Mouse (Mus musculus) lung, embryonic 14.5 days (tissue): ENCODE measurements around the gene 1700122O11Rik. TPM values are rescaled to one million over a fixed set of nuclear protein-coding genes. Genes with fewer than 3 reads are reported as not detected.

Experiments used
- ATAC-seq: fragments of 200-750 bp; cut with Nextera tagmentation; 2 replicates; pipeline ENCODE4 v1.8.0; 2017; ENCODE audit warnings: mild to moderate bottlenecking, moderate TSS enrichment, moderate library complexity; ENCODE audit not compliant: insufficient read depth
- DNase-seq: peaks from one replicate; pipeline ENCODE4 v3.0.0-alpha.2; 2015
- H3K27ac ChIP-seq: fragments of 300-500 bp; sonication (generic); 2 replicates; pipeline ENCODE4 v1.5.1; 2014; ENCODE audit warnings: low read depth, mild to moderate bottlenecking, moderate library complexity
- H3K27me3 ChIP-seq: fragments of 300-500 bp; sonication (generic); 2 replicates; pipeline ENCODE4 v1.6.1; 2014; ENCODE audit warnings: low read length, control low read depth; ENCODE audit not compliant: insufficient read depth
- H3K36me3 ChIP-seq: fragments of 300-500 bp; sonication (generic); 2 replicates; pipeline ENCODE4 v1.6.1; 2014; ENCODE audit warnings: control low read depth; ENCODE audit not compliant: insufficient read depth
- H3K4me1 ChIP-seq: fragments of 300-500 bp; sonication (generic); 2 replicates; pipeline ENCODE4 v1.6.1; 2014; ENCODE audit warnings: antibody characterized with exemption, control low read depth; ENCODE audit not compliant: insufficient read depth
- H3K4me2 ChIP-seq: fragments of 300-500 bp; sonication (generic); 2 replicates; pipeline ENCODE4 v1.6.1; 2014; ENCODE audit warnings: mild to moderate bottlenecking
- H3K4me3 ChIP-seq: fragments of 300-500 bp; sonication (generic); 2 replicates; pipeline ENCODE4 v1.5.1; 2014; ENCODE audit warnings: low read depth, low read length
- H3K9ac ChIP-seq: fragments of 300-500 bp; sonication (generic); 2 replicates; pipeline ENCODE4 v1.6.1; 2014
- H3K9me3 ChIP-seq: fragments of 300-500 bp; sonication (generic); 2 replicates; pipeline ENCODE4 v1.6.1; 2016; ENCODE audit warnings: low read depth, low read length, control low read depth
- CTCF ChIP-seq: IDR thresholded peaks from 2 replicates; pipeline ENCODE4 v1.5.1; 2016; ENCODE audit warnings: antibody characterized with exemption, low read depth
- WGBS: fragments of 180-500 bp; shearing (Covaris S2); extraction: QIAGEN DNeasy Blood & Tissue Kit; methylation state at CpG from one replicate; pipeline ENCODE4 v1.1.7; 2014; 5-methylcytosine and 5-hydroxymethylcytosine counted together
- polyA plus RNA-seq: library from polyadenylated mRNA; unstranded; fragments of >200 nt; fragmentation: Nextera tagmentation; extraction: Ambion mirVana; gene quantifications from 2 replicates; pipeline ENCODE4 v1.2.1, GENCODE M21; 2014

1700122O11Rik gene
- polyA plus RNA-seq, 1 experiment from 2014 or later = not detected

DNA sequence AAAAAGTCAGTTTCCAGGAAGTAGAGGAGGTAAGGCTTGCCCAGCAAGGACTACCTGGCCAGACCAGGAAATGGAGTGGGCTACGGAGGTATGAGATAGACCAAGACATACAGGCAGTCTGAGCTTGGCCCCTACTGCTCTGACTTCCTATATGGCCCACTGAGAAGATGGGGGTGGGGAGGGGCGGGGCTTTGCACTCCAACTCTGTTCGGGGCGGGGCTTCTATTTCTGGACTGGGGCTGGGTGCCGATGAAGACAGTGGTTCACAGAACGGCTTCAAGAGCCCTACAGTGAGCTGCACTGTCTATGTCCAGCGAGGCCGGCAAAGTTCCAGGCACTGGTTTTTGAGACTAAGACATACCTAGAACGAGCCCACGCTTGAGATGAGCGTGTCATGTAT, 27.8 kb downstream of the 1700122O11Rik start:
- 71% methylated on average over 11 of the region's 11 CpGs for WGBS
- Histone ChIP-seq H3K9me3 (no peaks in the 10 kb centered on the region), H3K4me2 (no peak overlapping the region), H3K36me3 (no peaks in the 10 kb centered on the region), H3K4me1 (peaks cover 6% of the 10 kb centered on the region; the same call in 1 of the 2 replicates), H3K4me3 (no peak overlapping the region), H3K27ac (no peak overlapping the region), H3K27me3 (no peaks in the 10 kb centered on the region), H3K9ac (no peak overlapping the region)
- ATAC-seq (no peak), DNase-seq (no peak)
- no peak for TF ChIP-seq CTCF

DNA sequence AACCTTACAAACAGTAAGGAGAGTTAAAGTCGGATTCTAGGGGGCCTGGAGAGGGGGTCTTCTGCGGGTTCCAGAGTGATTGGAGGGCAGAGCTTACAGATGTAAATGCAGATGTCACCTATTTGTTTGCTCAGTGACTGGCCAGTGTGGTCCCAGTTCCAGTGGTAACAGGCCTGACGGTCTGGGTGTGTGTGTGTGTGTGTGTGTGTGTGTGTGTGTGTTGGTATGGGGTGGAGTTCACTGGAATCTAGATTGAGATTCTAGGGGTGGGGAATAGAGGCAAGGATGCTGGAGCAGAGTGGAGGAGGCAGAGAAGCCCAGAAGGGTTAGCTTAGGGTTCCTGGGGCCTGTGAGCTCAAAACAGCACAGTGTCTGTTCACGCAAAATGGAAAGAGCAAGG, 32.3 kb downstream of the 1700122O11Rik start:
- Histone ChIP-seq H3K27ac (peak overlapping the region; percentile 37; the same call in 1 of the 2 replicates), H3K4me1 (peaks cover 22% of the 10 kb centered on the region), H3K27me3 (no peaks in the 10 kb centered on the region), H3K9me3 (no peaks in the 10 kb centered on the region), H3K4me2 (no peak overlapping the region), H3K9ac (no peak overlapping the region), H3K36me3 (no peaks in the 10 kb centered on the region), H3K4me3 (no peak overlapping the region)
- TF ChIP-seq CTCF = no peak
- ATAC-seq (no peak), DNase-seq (no peak)
- WGBS = 42% methylated on average over 4 of the region's 4 CpGs

DNA sequence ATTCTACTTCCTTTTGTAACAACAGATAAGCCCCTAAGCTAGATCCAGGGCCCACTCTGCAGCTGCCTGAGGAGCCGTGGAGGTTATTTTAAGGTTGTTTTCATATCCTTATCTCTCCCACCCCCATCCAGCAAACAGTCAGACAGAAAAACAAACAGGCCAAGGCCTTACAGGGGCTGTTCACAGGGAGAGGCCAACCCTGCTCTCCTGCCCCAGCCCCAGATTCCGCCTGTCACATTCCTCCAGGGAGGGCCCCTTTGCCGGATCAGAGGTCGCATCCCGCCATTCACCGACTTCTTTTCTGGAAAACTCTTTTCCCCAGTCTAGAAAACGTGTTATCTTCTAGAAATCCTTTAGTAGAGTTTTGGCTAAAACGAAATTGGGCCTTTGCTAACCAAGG, 33.0 kb downstream of the 1700122O11Rik start:
- Histone ChIP-seq H3K4me1 (peaks cover 20% of the 10 kb centered on the region), H3K9me3 (no peaks in the 10 kb centered on the region), H3K4me2 (no peak overlapping the region), H3K36me3 (no peaks in the 10 kb centered on the region), H3K27me3 (no peaks in the 10 kb centered on the region), H3K9ac (no peak overlapping the region), H3K27ac (peak overlapping the region; percentile 85), H3K4me3 (no peak overlapping the region)
- no peak for TF ChIP-seq CTCF
- DNase-seq = peak; percentile 60
- 15% methylated on average over 8 of the region's 8 CpGs for WGBS
- ATAC-seq = no peak

DNA sequence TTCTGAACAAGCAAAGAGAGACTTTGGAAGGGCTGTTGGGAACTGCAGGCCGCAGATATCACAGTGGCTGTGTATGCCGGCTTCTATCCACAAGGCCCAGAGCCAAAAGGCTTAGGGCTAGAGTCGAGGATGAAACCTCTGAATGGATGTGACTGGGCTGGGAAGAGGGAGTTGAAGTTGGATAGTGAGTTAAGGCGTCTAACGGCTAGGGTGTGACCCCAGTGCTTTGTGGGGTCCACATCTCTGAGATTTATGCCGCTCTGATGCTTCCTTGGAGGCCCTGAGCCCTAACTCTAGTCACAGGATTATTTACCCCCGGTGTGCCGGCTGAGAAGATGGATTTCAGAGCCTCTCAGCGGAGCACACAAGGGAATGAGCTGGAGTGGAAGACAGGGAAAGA, 33.5 kb downstream of the 1700122O11Rik start:
- WGBS = 30% methylated on average over 9 of the region's 9 CpGs
- Histone ChIP-seq H3K27me3 (no peaks in the 10 kb centered on the region), H3K4me3 (no peak overlapping the region), H3K9me3 (no peaks in the 10 kb centered on the region), H3K36me3 (no peaks in the 10 kb centered on the region), H3K4me1 (peaks cover 23% of the 10 kb centered on the region), H3K4me2 (no peak overlapping the region), H3K27ac (peak overlapping the region; percentile 85), H3K9ac (no peak overlapping the region)
- no peak for TF ChIP-seq CTCF
- DNase-seq (peak; percentile 7), ATAC-seq (no peak)

DNA sequence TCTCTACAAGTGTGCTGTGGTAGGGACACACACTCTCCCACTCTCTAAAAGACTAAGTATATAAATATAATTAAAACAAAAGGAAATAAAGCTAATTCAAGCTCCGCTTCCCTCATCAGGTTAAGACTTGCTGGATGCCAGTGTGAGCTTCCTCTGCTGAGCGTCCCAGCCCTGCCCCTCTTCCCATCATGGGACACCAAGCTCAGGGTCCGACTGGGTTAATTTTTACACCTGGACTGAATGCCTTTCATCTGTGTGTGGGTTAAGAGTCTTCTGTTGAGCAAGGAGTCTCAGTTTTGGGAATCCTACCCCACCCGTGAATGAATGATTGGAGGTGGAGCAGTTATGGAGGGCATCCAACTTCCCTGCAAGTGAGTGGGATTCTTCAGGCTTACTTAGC, 35.6 kb downstream of the 1700122O11Rik start:
- peak overlapping the region; percentile 89 for H3K27ac ChIP-seq
- WGBS = 56% methylated on average over 4 of the region's 4 CpGs
- H3K4me2 ChIP-seq = peak overlapping the region; percentile 67
- H3K9me3 ChIP-seq = no peaks in the 10 kb centered on the region
- H3K4me1 ChIP-seq = peaks cover 30% of the 10 kb centered on the region
- DNase-seq (no peak), ATAC-seq (no peak)
- TF ChIP-seq CTCF = no peak
- H3K9ac ChIP-seq = peak overlapping the region; percentile 20; the same call in 1 of the 2 replicates
- no peaks in the 10 kb centered on the region for H3K36me3 ChIP-seq
- H3K4me3 ChIP-seq = peak overlapping the region; percentile 32; the same call in 1 of the 2 replicates
- H3K27me3 ChIP-seq = no peaks in the 10 kb centered on the region

DNA sequence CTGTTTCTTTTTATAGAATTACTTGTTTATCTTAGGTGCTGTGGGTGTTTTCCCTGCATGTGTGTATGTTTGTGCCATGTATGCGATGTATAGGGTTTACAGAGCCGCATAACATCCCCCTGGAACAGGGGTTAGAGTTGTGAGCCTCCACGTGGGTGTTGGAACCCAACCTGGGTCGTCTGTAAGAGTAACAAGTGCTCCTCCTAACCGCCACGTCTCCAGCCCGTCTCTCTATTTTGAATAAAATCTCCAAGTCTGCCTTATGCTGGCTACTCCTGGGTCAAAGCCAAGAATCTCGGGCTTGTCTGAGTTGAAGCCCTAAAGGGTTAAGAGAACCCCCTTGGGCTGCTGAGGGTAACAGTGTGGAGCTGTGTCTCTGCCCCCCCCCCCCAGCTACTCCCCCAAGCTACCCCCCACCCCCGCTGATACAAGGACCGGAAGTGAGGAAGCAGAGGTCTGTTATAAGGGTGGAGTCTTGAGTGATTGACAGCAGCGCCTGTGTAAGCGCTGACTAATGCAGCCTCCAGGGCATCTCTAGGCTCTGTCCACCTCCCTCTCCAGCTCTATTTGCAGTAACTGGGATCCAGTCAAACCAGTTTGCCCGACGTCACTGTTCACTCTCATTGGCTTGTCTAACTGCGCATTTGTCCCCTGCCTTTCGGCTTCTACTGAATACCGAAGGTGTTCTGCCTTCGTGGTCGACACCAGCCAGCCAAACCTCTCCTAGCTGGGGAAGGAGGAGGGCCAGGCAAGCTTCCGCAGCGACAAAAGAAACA, 36.3 kb downstream of the 1700122O11Rik start:
- 3% methylated on average over 21 of the region's 21 CpGs for WGBS
- peaks cover 30% of the 10 kb centered on the region for H3K4me1 ChIP-seq
- DNase-seq (peak; percentile 88), ATAC-seq (peak; percentile 91)
- H3K27ac ChIP-seq = peak overlapping the region; percentile 89
- H3K4me2 ChIP-seq = peak overlapping the region; percentile 67
- H3K9ac ChIP-seq = peak overlapping the region; percentile 43
- TF ChIP-seq CTCF = 0 out of 2 replicates have a peak, but pooled peaks have one; percentile 1
- H3K36me3 ChIP-seq = no peaks in the 10 kb centered on the region
- peak overlapping the region; percentile 32 for H3K4me3 ChIP-seq
- H3K27me3 ChIP-seq = no peaks in the 10 kb centered on the region
- no peaks in the 10 kb centered on the region for H3K9me3 ChIP-seq

DNA sequence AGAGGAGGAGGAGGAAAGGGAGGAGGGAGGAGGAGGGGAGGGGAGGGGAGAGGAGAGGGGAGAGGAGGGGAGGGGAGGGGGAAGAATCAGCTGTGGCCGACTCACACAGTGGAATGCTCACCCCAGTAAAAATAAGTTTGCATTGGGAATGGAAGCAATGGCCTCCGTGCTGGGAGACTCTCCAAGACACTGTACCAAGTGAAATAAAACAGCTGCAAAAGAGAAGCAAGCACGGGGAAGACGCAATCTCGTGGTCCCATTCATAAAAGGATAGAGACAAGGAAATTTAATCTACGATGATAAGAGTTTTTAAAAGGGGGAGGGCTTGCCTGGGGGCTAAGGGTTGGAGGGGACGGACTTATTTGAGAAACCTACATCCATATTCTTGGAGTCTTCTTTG, 36.9 kb downstream of the 1700122O11Rik start:
- peak; percentile 55 for ATAC-seq
- no peaks in the 10 kb centered on the region for H3K36me3 ChIP-seq
- WGBS = 6% methylated on average over 7 of the region's 7 CpGs
- peak overlapping the region; percentile 32 for H3K4me3 ChIP-seq
- peak; percentile 82 for DNase-seq
- H3K27me3 ChIP-seq = no peaks in the 10 kb centered on the region
- peak overlapping the region; percentile 43 for H3K9ac ChIP-seq
- peak overlapping the region; percentile 67 for H3K4me2 ChIP-seq
- peaks cover 28% of the 10 kb centered on the region for H3K4me1 ChIP-seq
- TF ChIP-seq CTCF = no peak
- H3K27ac ChIP-seq = peak overlapping the region; percentile 89
- H3K9me3 ChIP-seq = no peaks in the 10 kb centered on the region
